ENCODE assay signal across 35 mouse cellular contexts in the genomic region with DNA sequence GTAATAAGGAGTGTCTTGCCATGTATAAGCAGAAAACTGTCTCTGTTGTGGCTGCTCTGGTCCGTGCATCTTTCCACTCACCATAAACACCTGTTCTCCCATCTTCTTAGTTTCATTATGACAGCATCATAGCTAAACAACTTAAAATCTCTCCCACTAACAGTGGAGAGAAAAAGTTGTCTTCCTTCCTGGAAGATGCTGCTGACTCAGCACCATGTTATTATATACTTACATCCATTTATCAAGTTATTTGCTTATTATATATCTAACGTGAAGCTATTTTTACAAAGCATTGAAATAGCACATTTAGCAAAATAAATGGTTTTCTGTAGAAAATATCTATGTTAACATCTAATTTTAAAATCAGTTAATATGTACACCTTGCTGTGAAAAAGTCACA.
"Had no signal": no experiment of that assay in that cellular context is flagged by ENCODE, and none has a peak within 500 bp of the region (broad histone marks: within the 10 kb centered on the region; RNA-seq: fewer than 3 reads in every experiment).

No protein-coding gene starts in this region.

- H3K9ac ChIP-seq: heart, embryonic 12.5 days; heart, embryonic 13.5 days; heart, embryonic 15.5 days; hindbrain, embryonic 12.5 days; hindbrain, embryonic 13.5 days; hindbrain, embryonic 14.5 days; hindbrain, embryonic 15.5 days; intestine, embryonic 15.5 days; kidney, embryonic 15.5 days had no signal

- H3K4me3 ChIP-seq: heart, embryonic 12.5 days; heart, embryonic 13.5 days; heart, embryonic 15.5 days; hindbrain, embryonic 10.5 days; hindbrain, embryonic 12.5 days; hindbrain, embryonic 13.5 days; hindbrain, embryonic 15.5 days; intestine, embryonic 15.5 days; kidney, embryonic 15.5 days; layer of hippocampus, adult 2 months; left cerebral cortex, adult 2 months had no signal

- H3K9me3 ChIP-seq: heart, embryonic 12.5 days; heart, embryonic 13.5 days; heart, embryonic 15.5 days; hindbrain, embryonic 10.5 days; hindbrain, embryonic 12.5 days; hindbrain, embryonic 13.5 days; hindbrain, embryonic 15.5 days; intestine, embryonic 15.5 days; kidney, embryonic 15.5 days had no signal

- H3K4me1 ChIP-seq: heart, embryonic 12.5 days; heart, embryonic 13.5 days; heart, embryonic 15.5 days; hindbrain, embryonic 10.5 days; hindbrain, embryonic 12.5 days; hindbrain, embryonic 13.5 days; hindbrain, embryonic 15.5 days; intestine, embryonic 15.5 days; kidney, embryonic 15.5 days had no signal

- H3K27me3 ChIP-seq: heart, embryonic 12.5 days; heart, embryonic 13.5 days; heart, embryonic 15.5 days; hindbrain, embryonic 12.5 days; hindbrain, embryonic 13.5 days; hindbrain, embryonic 15.5 days; intestine, embryonic 15.5 days; kidney, embryonic 15.5 days had no signal

- H3K27ac ChIP-seq: heart, embryonic 13.5 days; heart, embryonic 15.5 days; hindbrain, embryonic 10.5 days; hindbrain, embryonic 12.5 days; hindbrain, embryonic 13.5 days; hindbrain, embryonic 14.5 days; hindbrain, embryonic 15.5 days; hindbrain, postnatal 0 days; intestine, embryonic 15.5 days; kidney, embryonic 15.5 days; kidney, postnatal 0 days; layer of hippocampus, adult 2 months; left cerebral cortex, adult 2 months had no signal

- DNase-seq: heart, postnatal 10 days; heart, postnatal 14 days; heart, postnatal 36 days; heart, postnatal 4 days; kidney, adult 11 months; kidney, adult 18-20 months; kidney, adult 2 months; kidney, adult 8-10 months; kidney, adult 9 months; kidney, postnatal 10 days; kidney, postnatal 14 days; kidney, postnatal 25 days; kidney, postnatal 36 days; kidney, postnatal 4 days; layer of hippocampus, adult 9-11 months; layer of hippocampus, postnatal 36 days had no signal

- ATAC-seq: hindbrain, embryonic 16.5 days; hindbrain, postnatal 0 days; inflammation-experienced regulatory T-cells, adult 6 months; intestine, embryonic 15.5 days; intestine, embryonic 16.5 days; intestine, postnatal 0 days had no signal

- H3K36me3 ChIP-seq: heart, embryonic 12.5 days; heart, embryonic 13.5 days; heart, embryonic 15.5 days; hindbrain, embryonic 10.5 days; hindbrain, embryonic 12.5 days; hindbrain, embryonic 13.5 days; hindbrain, embryonic 15.5 days; intestine, embryonic 15.5 days; kidney, embryonic 15.5 days had no signal

- H3K4me2 ChIP-seq: heart, embryonic 11.5 days; heart, embryonic 12.5 days; heart, embryonic 13.5 days; heart, embryonic 15.5 days; hindbrain, embryonic 12.5 days; hindbrain, embryonic 13.5 days; hindbrain, embryonic 14.5 days; hindbrain, embryonic 15.5 days; intestine, embryonic 15.5 days; kidney, embryonic 15.5 days had no signal
